Mouse (Mus musculus) lung, postnatal 0 days (tissue): ENCODE data around the gene Osbpl6.

Experiments used
- CTCF ChIP-seq: IDR thresholded peaks from 2 replicates; pipeline ENCODE4 v1.5.1; 2016; ENCODE audit warnings: antibody characterized with exemption, mild to moderate bottlenecking
- EP300 ChIP-seq: IDR thresholded peaks from 2 replicates; pipeline ENCODE4 v1.6.1; 2016; ENCODE audit warnings: antibody characterized with exemption, mild to moderate bottlenecking, control low read depth

DNA sequence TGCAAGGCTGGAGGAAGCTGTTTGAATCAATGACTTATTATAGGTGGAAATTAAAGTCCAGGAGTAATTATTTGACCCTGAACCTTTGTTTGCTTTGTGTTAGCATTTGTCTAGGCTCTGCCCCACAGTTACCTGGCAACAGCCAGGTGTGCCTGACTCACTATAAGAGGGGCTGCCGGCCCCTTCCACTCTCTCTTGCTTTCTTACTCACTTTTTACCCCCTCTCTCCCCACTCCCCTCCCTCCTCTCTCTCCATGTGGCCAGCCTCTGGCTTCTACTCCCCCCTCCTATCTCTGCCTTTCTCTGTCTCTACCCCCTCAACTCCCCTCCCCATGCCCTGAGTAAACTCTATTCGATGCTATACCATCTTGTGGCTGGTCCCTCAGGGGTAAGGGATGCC is 33.2 kb downstream of the Osbpl6 start:
- TF ChIP-seq CTCF, result no peak
- TF ChIP-seq EP300, result no peak
